Mouse (Mus musculus): ENCODE measurements around the gene Gaa. TPM values are rescaled to one million over a fixed set of nuclear protein-coding genes. Genes with fewer than 3 reads are reported as not detected.

Gaa gene
- polyA plus RNA-seq, 1 experiment from 2014 or later: 37.2 TPM

GRCm38 (mm10) chr11:119297996-119298395 is 30.3 kb downstream of the Gaa start:
- H3K36me3 ChIP-seq (ENCODE audit: control insufficient read depth, insufficient read depth, low read length): peaks cover 52% of the 10 kb centered on the region
- no peak overlapping the region for H3K4me3 ChIP-seq (ENCODE audit: low read length)
- H3K9me3 ChIP-seq (ENCODE audit: control insufficient read depth, low read length): no peaks in the 10 kb centered on the region
- no peak overlapping the region for H3K27ac ChIP-seq (ENCODE audit: low read depth, low read length)
- WGBS: 87% methylated on average over 6 of the region's 6 CpGs
- H3K9ac ChIP-seq (ENCODE audit: low read depth, low read length): no peak overlapping the region
- ATAC-seq (ENCODE audit: low FRiP score, low TSS enrichment): no peak
- no peaks in the 10 kb centered on the region for H3K27me3 ChIP-seq (ENCODE audit: control insufficient read depth, insufficient read depth, low read length)
- H3K4me1 ChIP-seq (ENCODE audit: control insufficient read depth, insufficient read depth, low read length): peaks cover 5% of the 10 kb centered on the region
- H3K4me2 ChIP-seq (replicated peaks; ENCODE audit: low read depth, low read length): 0 out of 2 replicates have a peak overlapping the region, but pooled peaks have one; percentile 68

GRCm38 (mm10) chr11:119298917-119299316 is 31.2 kb downstream of the Gaa start:
- H3K36me3 ChIP-seq (ENCODE audit: control insufficient read depth, insufficient read depth, low read length): peaks cover 43% of the 10 kb centered on the region
- 13% methylated on average over 7 of the region's 7 CpGs for WGBS
- peak overlapping the region; percentile 98 for H3K9ac ChIP-seq (ENCODE audit: low read depth, low read length)
- no peaks in the 10 kb centered on the region for H3K27me3 ChIP-seq (ENCODE audit: control insufficient read depth, insufficient read depth, low read length)
- peak overlapping the region; percentile 80; the same call in 1 of the 2 replicates for H3K27ac ChIP-seq (ENCODE audit: low read depth, low read length)
- ATAC-seq (ENCODE audit: low FRiP score, low TSS enrichment): no peak
- H3K9me3 ChIP-seq (ENCODE audit: control insufficient read depth, low read length): no peaks in the 10 kb centered on the region
- peak overlapping the region; percentile 92 for H3K4me3 ChIP-seq (ENCODE audit: low read length)
- H3K4me2 ChIP-seq (replicated peaks; ENCODE audit: low read depth, low read length): peak overlapping the region; percentile 68
- peaks cover 5% of the 10 kb centered on the region for H3K4me1 ChIP-seq (ENCODE audit: control insufficient read depth, insufficient read depth, low read length)

- peak within 1 kb of the TSS; percentile 80 for H3K27ac ChIP-seq (ENCODE audit: low read depth, low read length)
- peak within 1 kb of the TSS; percentile 92 for H3K4me3 ChIP-seq (ENCODE audit: low read length)
- H3K27me3 ChIP-seq (ENCODE audit: control insufficient read depth, insufficient read depth, low read length): no peaks in the 10 kb centered on the region
- H3K9me3 ChIP-seq (ENCODE audit: control insufficient read depth, low read length): no peaks in the 10 kb centered on the region
- H3K4me1 ChIP-seq (ENCODE audit: control insufficient read depth, insufficient read depth, low read length): peaks cover 5% of the 10 kb centered on the region
- H3K9ac ChIP-seq (ENCODE audit: low read depth, low read length): peak within 1 kb of the TSS; percentile 98
- ATAC-seq (ENCODE audit: low FRiP score, low TSS enrichment): peak; percentile 95
- peaks cover 36% of the 10 kb centered on the region for H3K36me3 ChIP-seq (ENCODE audit: control insufficient read depth, insufficient read depth, low read length)
- WGBS: under 1% methylated on average over 89 of the region's 89 CpGs
- peak within 1 kb of the TSS; percentile 68 for H3K4me2 ChIP-seq (replicated peaks; ENCODE audit: low read depth, low read length)
Measured at GRCm38 (mm10) chr11:119299391-119300245, 31.9 kb downstream of the Gaa start, which contains the start of gene Eif4a3. Gene Eif4a3 (minus strand): TSS chr11:119300089.

DNA sequence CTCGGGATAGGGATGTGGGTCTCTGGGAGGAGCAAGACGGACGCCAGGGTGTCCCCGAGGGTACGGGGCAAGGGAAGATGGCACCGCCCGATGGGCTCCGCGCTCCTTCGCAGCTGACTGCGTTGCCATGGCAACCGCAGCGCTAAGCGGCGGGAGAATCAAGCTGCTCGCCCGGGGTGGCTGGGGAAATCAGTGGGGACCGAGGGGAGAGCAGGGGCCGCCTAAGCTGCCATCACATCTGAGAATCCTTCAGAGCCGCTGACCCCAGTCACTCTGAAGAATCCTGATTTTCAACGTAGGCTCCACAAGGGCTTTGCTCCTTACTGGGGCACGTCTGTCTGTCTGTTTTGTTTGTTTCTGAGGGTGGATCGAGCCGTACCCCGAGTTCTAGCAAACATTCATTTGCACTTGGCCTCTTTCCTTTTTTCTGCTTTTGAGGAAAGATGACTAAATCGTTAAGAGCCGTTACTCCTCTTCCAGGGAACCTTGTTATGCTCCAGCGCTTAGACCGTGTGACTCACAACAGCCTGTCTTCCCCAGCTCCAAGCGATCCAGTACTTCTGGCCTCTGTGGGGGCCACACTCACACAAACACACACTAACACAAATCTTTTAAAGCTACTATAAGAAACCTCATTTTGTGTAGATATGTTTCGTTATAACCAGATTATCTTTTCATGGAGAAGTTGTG is 32.7 kb downstream of the Gaa start:
- Histone ChIP-seq H3K27ac (ENCODE audit: low read depth, low read length) (peak overlapping the region; percentile 80), H3K9me3 (ENCODE audit: control insufficient read depth, low read length) (no peaks in the 10 kb centered on the region), H3K4me3 (ENCODE audit: low read length) (peak overlapping the region; percentile 92), H3K4me2 (replicated peaks; ENCODE audit: low read depth, low read length) (peak overlapping the region; percentile 56), H3K4me1 (ENCODE audit: control insufficient read depth, insufficient read depth, low read length) (peaks cover 5% of the 10 kb centered on the region), H3K9ac (ENCODE audit: low read depth, low read length) (peak overlapping the region; percentile 98), H3K36me3 (ENCODE audit: control insufficient read depth, insufficient read depth, low read length) (peaks cover 28% of the 10 kb centered on the region), H3K27me3 (ENCODE audit: control insufficient read depth, insufficient read depth, low read length) (no peaks in the 10 kb centered on the region)
- ATAC-seq (ENCODE audit: low FRiP score, low TSS enrichment): no peak
- WGBS: 3% methylated on average over 31 of the region's 31 CpGs

- 35% methylated on average over 2 of the region's 2 CpGs for WGBS
- no peak for ATAC-seq (ENCODE audit: low FRiP score, low TSS enrichment)
- Histone ChIP-seq H3K9ac (ENCODE audit: low read depth, low read length) (peak overlapping the region; percentile 98; the same call in 1 of the 2 replicates), H3K36me3 (ENCODE audit: control insufficient read depth, insufficient read depth, low read length) (peaks cover 22% of the 10 kb centered on the region), H3K4me1 (ENCODE audit: control insufficient read depth, insufficient read depth, low read length) (peaks cover 5% of the 10 kb centered on the region), H3K9me3 (ENCODE audit: control insufficient read depth, low read length) (no peaks in the 10 kb centered on the region), H3K27ac (ENCODE audit: low read depth, low read length) (no peak overlapping the region), H3K4me3 (ENCODE audit: low read length) (no peak overlapping the region), H3K27me3 (ENCODE audit: control insufficient read depth, insufficient read depth, low read length) (no peaks in the 10 kb centered on the region), H3K4me2 (replicated peaks; ENCODE audit: low read depth, low read length) (peak overlapping the region; percentile 56)
Measured at GRCm38 (mm10) chr11:119300986-119301385, 33.3 kb downstream of the Gaa start.

DNA sequence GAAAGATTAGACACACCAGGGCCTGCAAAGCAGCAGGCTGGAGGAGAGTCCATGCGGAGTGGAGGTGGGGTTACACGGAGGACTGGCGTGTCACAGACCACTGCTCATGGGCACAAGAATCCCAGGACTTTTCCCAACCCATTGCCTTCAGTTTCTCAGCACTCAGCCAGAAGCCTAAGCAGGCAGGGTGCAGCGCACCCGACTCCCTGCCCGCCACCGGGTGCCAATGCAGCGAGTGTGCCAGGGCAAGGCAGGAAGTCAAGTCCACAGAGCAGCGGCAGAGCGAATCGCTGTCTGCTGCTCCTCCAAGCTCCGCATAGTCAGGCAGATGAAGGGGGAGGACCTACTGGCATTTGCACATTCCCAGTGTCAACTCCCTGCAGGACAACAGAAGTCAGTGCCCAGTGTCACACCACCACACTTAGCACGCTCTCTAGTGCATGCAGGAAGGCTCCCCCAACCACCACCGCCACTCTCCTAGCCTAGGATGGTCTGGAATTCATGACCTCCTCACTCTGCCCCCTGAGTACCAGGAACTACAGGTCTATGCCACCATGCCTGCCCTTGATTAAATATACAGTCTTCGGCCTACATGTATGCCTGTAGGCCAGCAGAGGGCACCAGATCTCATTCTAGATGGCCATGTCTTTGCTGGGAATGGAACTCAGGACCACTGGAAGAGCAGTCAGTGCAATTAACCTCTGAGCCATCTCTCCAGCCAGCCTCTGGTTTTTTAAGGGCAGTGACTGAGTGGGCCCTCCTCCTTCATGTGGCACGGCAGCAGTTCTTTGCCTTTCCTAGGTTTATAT is 37.4 kb downstream of the Gaa start:
- Histone ChIP-seq H3K9me3 (ENCODE audit: control insufficient read depth, low read length) (no peaks in the 10 kb centered on the region), H3K27me3 (ENCODE audit: control insufficient read depth, insufficient read depth, low read length) (no peaks in the 10 kb centered on the region; the same call in 1 of the 2 replicates), H3K27ac (ENCODE audit: low read depth, low read length) (no peak overlapping the region), H3K4me3 (ENCODE audit: low read length) (no peak overlapping the region), H3K9ac (ENCODE audit: low read depth, low read length) (no peak overlapping the region), H3K36me3 (ENCODE audit: control insufficient read depth, insufficient read depth, low read length) (no peaks in the 10 kb centered on the region), H3K4me1 (ENCODE audit: control insufficient read depth, insufficient read depth, low read length) (no peaks in the 10 kb centered on the region), H3K4me2 (replicated peaks; ENCODE audit: low read depth, low read length) (no peak overlapping the region; the same call in 1 of the 2 replicates)
- no peak for ATAC-seq (ENCODE audit: low FRiP score, low TSS enrichment)
- WGBS: 37% methylated on average over 16 of the region's 16 CpGs

- H3K27me3 ChIP-seq (ENCODE audit: control insufficient read depth, insufficient read depth, low read length): peaks cover 5% of the 10 kb centered on the region; the same call in 1 of the 2 replicates
- 62% methylated on average over 13 of the region's 13 CpGs for WGBS
- no peaks in the 10 kb centered on the region for H3K36me3 ChIP-seq (ENCODE audit: control insufficient read depth, insufficient read depth, low read length)
- no peak overlapping the region for H3K4me2 ChIP-seq (replicated peaks; ENCODE audit: low read depth, low read length)
- H3K4me1 ChIP-seq (ENCODE audit: control insufficient read depth, insufficient read depth, low read length): no peaks in the 10 kb centered on the region
- ATAC-seq (ENCODE audit: low FRiP score, low TSS enrichment): no peak
- H3K27ac ChIP-seq (ENCODE audit: low read depth, low read length): no peak overlapping the region
- H3K9me3 ChIP-seq (ENCODE audit: control insufficient read depth, low read length): no peaks in the 10 kb centered on the region
- no peak overlapping the region for H3K9ac ChIP-seq (ENCODE audit: low read depth, low read length)
- H3K4me3 ChIP-seq (ENCODE audit: low read length): no peak overlapping the region
Measured at GRCm38 (mm10) chr11:119306762-119307657, 39.3 kb downstream of the Gaa start.

GRCm38 (mm10) chr11:119307658-119307867 is 39.9 kb downstream of the Gaa start, which contains the start of gene Card14:
Gene Card14 (plus strand): TSS chr11:119307768.
- no peak within 1 kb of the TSS for H3K9ac ChIP-seq (ENCODE audit: low read depth, low read length)
- no peak within 1 kb of the TSS for H3K27ac ChIP-seq (ENCODE audit: low read depth, low read length)
- no peak within 1 kb of the TSS for H3K4me2 ChIP-seq (replicated peaks; ENCODE audit: low read depth, low read length)

More at GRCm38 (mm10) chr11:119307658-119307867, 39.9 kb downstream of the Gaa start, which contains the start of gene Card14:
- WGBS: 33% methylated on average over 1 of the region's 1 CpGs
- Histone ChIP-seq H3K27me3 (ENCODE audit: control insufficient read depth, insufficient read depth, low read length) (peaks cover 5% of the 10 kb centered on the region; the same call in 1 of the 2 replicates), H3K4me3 (ENCODE audit: low read length) (no peak within 1 kb of the TSS), H3K4me1 (ENCODE audit: control insufficient read depth, insufficient read depth, low read length) (no peaks in the 10 kb centered on the region), H3K9me3 (ENCODE audit: control insufficient read depth, low read length) (no peaks in the 10 kb centered on the region), H3K36me3 (ENCODE audit: control insufficient read depth, insufficient read depth, low read length) (no peaks in the 10 kb centered on the region)
- no peak for ATAC-seq (ENCODE audit: low FRiP score, low TSS enrichment)
